Mouse (Mus musculus) C2C12 (cell line): ENCODE measurements around the gene Wdr74.

Source experiments
- CEBPB ChIP-seq: IDR thresholded peaks from one replicate; pipeline ENCODE4 v1.6.1; 2011; ENCODE audit warnings: low read depth, mild to moderate bottlenecking, control low read depth, moderate library complexity
- CTCF ChIP-seq: IDR thresholded peaks from one replicate; pipeline ENCODE4 v1.5.1; 2011; ENCODE audit not compliant: control insufficient read depth, insufficient read depth, insufficient read length
- FOSL1 ChIP-seq: IDR thresholded peaks from one replicate; pipeline ENCODE4 v1.8.0; 2011; ENCODE audit warnings: mild to moderate bottlenecking, low read length; ENCODE audit not compliant: poor library complexity, insufficient read depth, severe bottlenecking
- MAX ChIP-seq: IDR thresholded peaks from one replicate; pipeline ENCODE4 v1.6.1; 2011; ENCODE audit warnings: mild to moderate bottlenecking, control low read depth
- MYOG ChIP-seq: IDR thresholded peaks from one replicate; pipeline ENCODE4 v1.6.1; 2011; ENCODE audit not compliant: control insufficient read depth, insufficient read length; ENCODE audit errors: extremely low read depth
- USF1 ChIP-seq: IDR thresholded peaks from one replicate; pipeline ENCODE4 v1.6.1; 2011; ENCODE audit warnings: low read depth, mild to moderate bottlenecking, control low read depth, moderate library complexity

DNA sequence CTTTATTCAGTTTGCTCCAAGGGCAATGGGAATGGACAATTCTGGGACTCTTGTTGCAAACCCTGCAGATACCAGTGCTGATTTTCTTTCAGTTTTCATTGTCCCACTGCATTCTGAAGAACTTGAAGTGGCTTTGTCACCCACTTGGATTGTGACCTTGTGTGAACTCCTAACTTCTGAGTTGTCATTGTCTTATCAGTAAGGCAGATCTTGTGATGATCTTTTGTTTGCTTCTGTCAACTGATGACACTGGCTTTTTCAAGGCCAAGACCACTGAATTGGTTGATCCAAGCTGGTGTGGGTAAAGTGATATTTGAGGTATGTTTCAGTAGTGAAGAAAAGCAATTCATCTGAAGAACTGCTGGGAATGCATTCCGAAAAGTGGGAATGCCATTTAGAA lies 9.8 kb downstream of the Wdr74 start:
- TF ChIP-seq CTCF (no peak), USF1 (no peak), MYOG (no peak), MAX (no peak), CEBPB (no peak), FOSL1 (no peak)
